Mouse (Mus musculus) retina, postnatal 1 day (tissue): ENCODE results near the gene Zrsr1.

ENCODE experiments used
- DNase-seq: peaks from one replicate; pipeline ENCODE4 v3.0.0-alpha.2; 2012

Gene Zrsr1

GRCm38 (mm10) chr11:22971835-22972709 lies at the start of gene Zrsr1:
Gene Zrsr1 (plus strand): TSS chr11:22972005.
- DNase-seq: peak; percentile 61

- DNase-seq: no peak
Measured at GRCm38 (mm10) chr11:22922546-22922945, 49.3 kb upstream of the Zrsr1 start.

GRCm38 (mm10) chr11:22923606-22924005 lies 48.2 kb upstream of the Zrsr1 start:
- DNase-seq: peak; percentile 34

GRCm38 (mm10) chr11:22928586-22929169 lies 43.1 kb upstream of the Zrsr1 start:
- no peak for DNase-seq

- no peak for DNase-seq
Measured at GRCm38 (mm10) chr11:22930129-22930528, 41.7 kb upstream of the Zrsr1 start.

GRCm38 (mm10) chr11:22931320-22931905 lies 40.4 kb upstream of the Zrsr1 start:
- no peak for DNase-seq

GRCm38 (mm10) chr11:22932167-22932566 lies 39.6 kb upstream of the Zrsr1 start:
- DNase-seq: no peak

- no peak for DNase-seq
Measured at GRCm38 (mm10) chr11:22936446-22937125, 35.2 kb upstream of the Zrsr1 start.

GRCm38 (mm10) chr11:22937716-22938316 lies 34.0 kb upstream of the Zrsr1 start:
- DNase-seq: no peak

- DNase-seq: no peak
Measured at GRCm38 (mm10) chr11:22938983-22939382, 32.8 kb upstream of the Zrsr1 start.

GRCm38 (mm10) chr11:22949101-22949500 lies 22.7 kb upstream of the Zrsr1 start:
- DNase-seq: no peak

- no peak for DNase-seq
Measured at GRCm38 (mm10) chr11:22950131-22950530, 21.7 kb upstream of the Zrsr1 start.

GRCm38 (mm10) chr11:22952668-22953067 lies 19.1 kb upstream of the Zrsr1 start:
- DNase-seq: no peak

- no peak for DNase-seq
Measured at GRCm38 (mm10) chr11:22956346-22956745, 15.5 kb upstream of the Zrsr1 start.

GRCm38 (mm10) chr11:22956830-22957229 lies 15.0 kb upstream of the Zrsr1 start:
- no peak for DNase-seq

GRCm38 (mm10) chr11:22957791-22958374 lies 13.9 kb upstream of the Zrsr1 start:
- DNase-seq: no peak

- DNase-seq: no peak
Measured at GRCm38 (mm10) chr11:22962101-22962500, 9.7 kb upstream of the Zrsr1 start.

GRCm38 (mm10) chr11:22964401-22964800 lies 7.4 kb upstream of the Zrsr1 start:
- DNase-seq: no peak

GRCm38 (mm10) chr11:22965503-22965902 lies 6.3 kb upstream of the Zrsr1 start:
- DNase-seq: no peak

GRCm38 (mm10) chr11:22969486-22969885 lies 2.3 kb upstream of the Zrsr1 start:
- DNase-seq: peak; percentile 47

GRCm38 (mm10) chr11:22970546-22970945 lies 1.3 kb upstream of the Zrsr1 start:
- DNase-seq: no peak

GRCm38 (mm10) chr11:22972746-22973526 lies 1.1 kb downstream of the Zrsr1 start:
- DNase-seq: peak; percentile 83
